Mouse (Mus musculus) liver, postnatal 0 days (tissue): ENCODE measurements around the gene Selenop.

Experiments used
- CTCF ChIP-seq: sonication (generic); IDR thresholded peaks from 2 replicates; pipeline ENCODE4 v1.5.1; 2016; ENCODE audit warnings: antibody characterized with exemption, low read depth
- EP300 ChIP-seq: IDR thresholded peaks from 2 replicates; pipeline ENCODE4 v1.6.1; 2016; ENCODE audit warnings: antibody characterized with exemption, low read depth, mild to moderate bottlenecking

DNA sequence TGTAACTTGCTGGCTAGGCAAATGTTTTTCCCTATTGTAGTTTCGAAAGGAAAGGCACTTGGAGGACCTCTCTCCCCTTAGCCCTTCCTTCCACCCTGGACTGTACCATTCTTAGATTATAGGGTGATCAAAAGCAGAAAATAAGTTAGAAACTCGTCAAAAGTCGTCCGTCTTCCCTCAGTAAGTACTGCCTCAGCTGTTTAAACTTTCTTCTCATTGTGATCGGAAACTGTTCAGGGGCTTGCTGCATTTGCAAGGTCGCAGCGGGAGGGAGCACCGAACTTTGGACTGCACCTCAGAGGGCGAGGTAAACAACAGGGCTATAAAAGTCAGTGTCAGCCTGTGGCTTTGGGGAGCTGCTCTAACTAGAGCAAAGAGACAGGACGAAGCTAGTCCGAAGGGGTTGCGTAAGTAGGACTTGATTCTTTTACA lies 2.3 kb downstream of the Selenop start:
- no peak for TF ChIP-seq CTCF
- peak; percentile 60; the same call in 1 of the 2 replicates for TF ChIP-seq EP300
